Mouse (Mus musculus) hindbrain, embryonic 14.5 days (tissue): ENCODE measurements around the gene Mrps27. TPM values are rescaled to one million over a fixed set of nuclear protein-coding genes. Genes with fewer than 3 reads are reported as not detected.

Experiments
- ATAC-seq: fragments of 200-750 bp; cut with Nextera tagmentation; 2 replicates; pipeline ENCODE4 v1.8.0; 2017; ENCODE audit warnings: moderate number of reproducible peaks, mild to moderate bottlenecking, moderate TSS enrichment, moderate library complexity; ENCODE audit not compliant: low FRiP score
- DNase-seq: peaks from one replicate; pipeline ENCODE4 v3.0.0-alpha.2; 2015; ENCODE audit warnings: low spot score
- H3K27ac ChIP-seq: fragments of 300-500 bp; sonication (generic); 2 replicates; pipeline ENCODE4 v1.5.1; 2014; ENCODE audit warnings: mild to moderate bottlenecking, moderate library complexity
- H3K27me3 ChIP-seq: fragments of 300-500 bp; sonication (generic); 2 replicates; pipeline ENCODE4 v1.6.1; 2014; ENCODE audit warnings: mild to moderate bottlenecking, low read length, mixed read lengths; ENCODE audit not compliant: control insufficient read depth, insufficient read depth
- H3K36me3 ChIP-seq: fragments of 300-500 bp; sonication (generic); replicated peaks from 2 replicates; pipeline ENCODE4 v1.6.1; 2014; ENCODE audit not compliant: control insufficient read depth, insufficient read depth
- H3K4me1 ChIP-seq: fragments of 300-500 bp; sonication (generic); replicated peaks from 2 replicates; pipeline ENCODE4 v1.6.1; 2014; ENCODE audit warnings: antibody characterized with exemption, low read length, mixed read lengths; ENCODE audit not compliant: control insufficient read depth, insufficient read depth
- H3K4me2 ChIP-seq: fragments of 300-500 bp; sonication (generic); replicated peaks from 2 replicates; pipeline ENCODE4 v1.6.1; 2014; ENCODE audit warnings: mild to moderate bottlenecking, moderate library complexity
- H3K4me3 ChIP-seq: fragments of 300-500 bp; sonication (generic); replicated peaks from 2 replicates; pipeline ENCODE4 v1.5.1; 2014; ENCODE audit warnings: mild to moderate bottlenecking, low read length
- H3K9ac ChIP-seq: fragments of 300-500 bp; sonication (generic); 2 replicates; pipeline ENCODE4 v1.6.1; 2014
- H3K9me3 ChIP-seq: fragments of 300-500 bp; sonication (generic); 2 replicates; pipeline ENCODE4 v1.6.1; 2016; ENCODE audit warnings: low read length; ENCODE audit not compliant: control insufficient read depth
- WGBS: fragments of 180-500 bp; shearing (Covaris S2); extraction: QIAGEN DNeasy Blood & Tissue Kit; methylation state at CpG from one replicate; pipeline ENCODE4 v1.1.7; 2014; 5-methylcytosine and 5-hydroxymethylcytosine counted together
- polyA plus RNA-seq: library from polyadenylated mRNA; unstranded; fragments of >200 nt; fragmentation: Nextera tagmentation; extraction: Ambion mirVana; gene quantifications from 2 replicates; pipeline ENCODE4 v1.2.1, GENCODE M21; 2014

The Mrps27 gene
- polyA plus RNA-seq, 1 experiment from 2014 or later, result 40.0 TPM

DNA sequence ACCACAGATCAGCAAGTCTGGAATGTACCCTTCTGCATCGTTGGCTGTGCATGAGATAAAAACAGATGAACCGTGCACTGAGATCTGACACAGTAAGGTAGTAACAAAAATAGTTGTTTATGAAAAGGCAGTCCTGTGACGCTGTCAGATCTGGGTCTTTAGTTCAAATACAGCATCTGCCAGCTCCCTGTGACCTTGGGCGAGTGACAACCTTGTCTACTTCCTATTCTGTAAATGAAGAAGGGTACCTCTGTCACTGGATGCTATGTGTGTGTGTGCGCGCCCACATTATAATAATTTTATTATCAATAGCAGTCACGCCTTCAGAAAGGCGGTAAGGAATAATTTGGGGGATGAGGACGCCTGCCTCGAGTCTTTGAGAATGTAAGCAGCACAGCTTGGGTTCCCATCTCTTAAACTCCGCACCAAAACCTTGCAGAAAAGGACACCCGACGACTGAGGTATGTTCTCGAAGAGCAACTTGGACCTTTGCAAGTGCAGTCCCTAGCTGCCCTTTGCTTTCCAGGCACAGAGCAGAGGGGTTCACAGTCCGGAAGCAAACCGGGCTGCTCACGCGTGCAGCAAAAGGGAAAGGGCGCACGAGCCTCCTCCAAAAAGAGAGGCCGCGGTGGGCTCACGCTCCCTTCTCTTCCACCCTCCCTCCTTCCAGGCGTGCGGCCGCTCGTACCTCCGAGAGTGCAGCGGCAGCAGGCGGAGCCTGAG, 549 bp upstream of the Mrps27 start:
- peaks cover 15% of the 10 kb centered on the region for H3K4me1 ChIP-seq
- DNase-seq, result no peak
- peak overlapping the region; percentile 74 for H3K9ac ChIP-seq
- H3K27me3 ChIP-seq, result no peaks in the 10 kb centered on the region
- peak; percentile 84; the same call in 1 of the 2 replicates for ATAC-seq
- peak overlapping the region; percentile 67 for H3K4me2 ChIP-seq
- H3K4me3 ChIP-seq, result peak overlapping the region; percentile 62
- no peaks in the 10 kb centered on the region for H3K9me3 ChIP-seq
- peak overlapping the region; percentile 79 for H3K27ac ChIP-seq
- 3% methylated on average over 30 of the region's 30 CpGs for WGBS
- peaks cover 46% of the 10 kb centered on the region for H3K36me3 ChIP-seq

DNA sequence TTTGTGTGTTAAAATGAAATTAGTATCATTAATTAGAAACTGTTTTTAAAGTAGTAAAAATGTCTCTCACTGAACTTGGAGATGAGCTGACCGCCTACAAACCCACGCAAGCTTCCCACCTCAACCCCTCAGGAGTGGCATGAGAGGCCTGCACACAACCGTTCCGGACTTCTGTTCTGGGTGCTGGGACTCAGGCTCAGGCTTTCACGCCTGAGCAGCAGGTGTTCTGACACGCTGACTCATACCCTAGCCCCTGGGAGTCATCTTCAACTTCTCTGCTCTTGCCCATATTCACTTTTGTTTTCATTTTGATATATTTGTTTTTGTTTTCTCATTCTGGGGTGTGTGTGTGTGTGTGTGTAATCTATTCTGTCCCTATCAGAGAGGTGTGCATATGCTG, 5.4 kb downstream of the Mrps27 start:
- H3K9ac ChIP-seq, result no peak overlapping the region
- peaks cover 13% of the 10 kb centered on the region for H3K4me1 ChIP-seq
- peaks cover 19% of the 10 kb centered on the region for H3K36me3 ChIP-seq
- no peak overlapping the region for H3K4me2 ChIP-seq
- ATAC-seq (no peak), DNase-seq (no peak)
- H3K4me3 ChIP-seq, result no peak overlapping the region
- no peaks in the 10 kb centered on the region for H3K9me3 ChIP-seq
- WGBS, result 95% methylated on average over 6 of the region's 6 CpGs
- no peaks in the 10 kb centered on the region for H3K27me3 ChIP-seq
- no peak overlapping the region for H3K27ac ChIP-seq

DNA sequence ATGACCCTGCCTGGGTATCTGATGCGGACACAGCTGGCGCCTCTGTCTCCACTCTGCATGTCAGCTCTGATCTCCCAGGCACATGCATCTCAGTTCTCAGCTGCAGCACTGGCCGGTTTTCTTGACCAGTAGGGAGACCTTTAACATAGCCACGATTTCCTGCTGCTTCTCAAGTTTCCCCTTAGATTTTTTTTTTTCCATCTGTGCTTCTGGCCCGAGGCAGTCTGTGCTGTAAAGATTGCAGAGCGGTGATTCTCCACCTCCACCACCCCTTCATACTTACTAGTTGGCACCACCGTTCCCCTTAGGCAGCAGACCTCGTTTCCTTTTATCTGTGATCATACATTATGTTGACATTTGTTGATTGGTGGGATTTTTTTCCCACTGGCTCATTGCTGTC, 6.6 kb downstream of the Mrps27 start:
- DNase-seq (no peak), ATAC-seq (no peak)
- no peaks in the 10 kb centered on the region for H3K27me3 ChIP-seq
- H3K27ac ChIP-seq, result no peak overlapping the region
- no peak overlapping the region for H3K4me2 ChIP-seq
- 0 out of 2 replicates have a peak, but pooled peaks cover 6% of the 10 kb centered on the region for H3K4me1 ChIP-seq
- H3K9me3 ChIP-seq, result no peaks in the 10 kb centered on the region
- 81% methylated on average over 8 of the region's 8 CpGs for WGBS
- no peak overlapping the region for H3K4me3 ChIP-seq
- H3K36me3 ChIP-seq, result peaks cover 19% of the 10 kb centered on the region
- no peak overlapping the region for H3K9ac ChIP-seq

DNA sequence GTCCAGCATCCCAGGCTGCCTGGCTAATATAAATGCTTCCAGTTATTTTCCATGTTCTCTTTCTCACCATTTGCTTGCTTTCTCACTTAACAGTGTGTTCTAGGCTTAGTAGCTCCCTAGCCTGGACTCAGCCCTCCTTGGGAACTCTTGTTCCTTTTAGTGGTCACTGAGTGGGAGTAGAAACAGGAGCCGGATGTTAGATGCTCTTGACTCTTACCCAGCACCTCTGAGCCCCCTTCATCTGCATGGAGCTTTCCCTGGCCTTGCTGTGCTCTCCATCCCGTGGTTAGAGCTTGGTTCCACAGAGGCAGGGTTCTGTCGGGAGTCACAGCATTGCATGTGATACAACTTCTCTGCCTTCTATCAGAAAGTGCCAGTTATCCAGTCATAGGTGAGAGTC, 7.0 kb downstream of the Mrps27 start:
- Histone ChIP-seq H3K4me2 (no peak overlapping the region), H3K9ac (no peak overlapping the region), H3K4me1 (0 out of 2 replicates have a peak, but pooled peaks cover 6% of the 10 kb centered on the region), H3K4me3 (no peak overlapping the region), H3K27me3 (no peaks in the 10 kb centered on the region), H3K27ac (no peak overlapping the region), H3K9me3 (no peaks in the 10 kb centered on the region), H3K36me3 (peaks cover 19% of the 10 kb centered on the region)
- DNase-seq (no peak), ATAC-seq (no peak)
- 90% methylated on average over 3 of the region's 3 CpGs for WGBS

- 12% methylated on average over 28 of the region's 28 CpGs for WGBS
- H3K36me3 ChIP-seq, result peaks cover 19% of the 10 kb centered on the region
- peak; percentile 100 for ATAC-seq
These were observed 8.3 kb downstream of the Mrps27 start for GRCm38 (mm10) chr13:99352758-99353489.

DNA sequence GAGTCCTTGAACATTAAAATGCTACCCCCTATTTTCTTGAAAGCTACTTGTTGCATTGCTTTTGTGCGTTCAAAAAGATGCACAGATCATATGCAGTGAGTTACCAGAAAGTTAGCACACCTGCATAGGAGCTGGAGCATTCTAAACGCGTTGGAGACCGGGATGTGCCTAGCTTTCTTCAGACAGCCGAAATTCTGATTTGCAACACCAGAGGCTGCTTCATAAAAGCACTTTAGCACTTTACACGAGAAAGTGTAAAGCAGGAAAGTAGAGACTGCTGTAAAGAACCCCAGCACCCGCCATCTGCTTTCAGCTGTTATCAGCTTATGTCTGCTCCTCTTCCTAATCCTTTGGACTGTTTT, 8.9 kb downstream of the Mrps27 start:
- Histone ChIP-seq H3K4me3 (peak overlapping the region; percentile 35), H3K4me1 (0 out of 2 replicates have a peak, but pooled peaks cover 7% of the 10 kb centered on the region), H3K4me2 (peak overlapping the region; percentile 58), H3K36me3 (peaks cover 17% of the 10 kb centered on the region), H3K27me3 (no peaks in the 10 kb centered on the region), H3K9ac (peak overlapping the region; percentile 48; the same call in 1 of the 2 replicates), H3K27ac (peak overlapping the region; percentile 79), H3K9me3 (no peaks in the 10 kb centered on the region)
- DNase-seq, result no peak
- peak; percentile 41; the same call in 1 of the 2 replicates for ATAC-seq
- 10% methylated on average over 7 of the region's 7 CpGs for whole genome bisulfite sequencing

More at GRCm38 (mm10) chr13:99352758-99353489, 8.3 kb downstream of the Mrps27 start:
- Histone ChIP-seq H3K4me3 (peak overlapping the region; percentile 35), H3K4me2 (peak overlapping the region; percentile 58), H3K27me3 (no peaks in the 10 kb centered on the region), H3K9ac (peak overlapping the region; percentile 48; the same call in 1 of the 2 replicates), H3K4me1 (0 out of 2 replicates have a peak, but pooled peaks cover 6% of the 10 kb centered on the region), H3K9me3 (no peaks in the 10 kb centered on the region), H3K27ac (peak overlapping the region; percentile 79)
- DNase-seq, result peak; percentile 95

DNA sequence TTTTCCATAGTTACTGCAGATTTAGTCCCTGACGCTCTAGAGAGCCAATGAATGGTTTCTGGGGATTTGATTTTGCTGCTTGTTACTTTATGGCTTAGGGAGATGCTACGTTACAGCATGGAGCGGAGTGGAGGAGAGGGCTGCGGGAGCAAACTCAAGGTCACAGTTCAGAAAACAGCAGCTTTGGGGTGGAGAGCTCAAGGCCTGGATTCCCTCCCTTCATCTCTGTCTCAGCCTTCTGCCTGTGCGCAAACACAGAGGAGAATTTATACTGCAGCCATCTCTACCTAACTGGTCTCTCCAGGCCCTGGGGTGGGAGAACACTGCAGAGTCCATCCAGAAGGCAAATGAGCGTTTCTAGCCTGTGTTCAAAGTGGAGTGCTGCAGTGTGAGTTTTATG, 10.5 kb downstream of the Mrps27 start:
- Histone ChIP-seq H3K4me2 (no peak overlapping the region), H3K27me3 (no peaks in the 10 kb centered on the region), H3K27ac (no peak overlapping the region), H3K9me3 (no peaks in the 10 kb centered on the region), H3K36me3 (peaks cover 13% of the 10 kb centered on the region), H3K4me1 (peaks cover 15% of the 10 kb centered on the region; the same call in 1 of the 2 replicates), H3K9ac (no peak overlapping the region), H3K4me3 (no peak overlapping the region)
- 93% methylated on average over 6 of the region's 6 CpGs for WGBS
- DNase-seq, result no peak
- no peak for ATAC-seq

DNA sequence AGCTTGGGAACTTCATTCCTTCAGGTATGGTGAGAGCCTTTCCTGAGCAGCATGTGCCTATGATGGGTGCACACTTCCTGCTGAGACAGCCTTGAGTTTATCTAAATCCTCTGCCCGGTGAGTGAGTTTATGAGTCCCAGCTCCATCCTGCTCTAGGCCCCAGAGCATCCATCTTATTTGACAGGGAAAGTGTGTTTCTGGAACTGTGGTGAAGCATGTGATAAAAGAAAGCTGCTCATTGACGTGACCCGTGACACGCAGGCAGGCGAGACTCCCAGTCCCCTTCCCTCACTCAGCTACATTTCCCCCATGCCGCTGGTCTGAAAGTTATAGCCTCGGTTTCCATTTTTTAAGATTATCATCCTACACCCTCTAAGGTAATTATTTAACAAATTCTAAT, 11.3 kb downstream of the Mrps27 start:
- Histone ChIP-seq H3K27ac (no peak overlapping the region), H3K4me2 (no peak overlapping the region), H3K9me3 (no peaks in the 10 kb centered on the region), H3K9ac (no peak overlapping the region), H3K36me3 (peaks cover 10% of the 10 kb centered on the region), H3K27me3 (no peaks in the 10 kb centered on the region), H3K4me3 (no peak overlapping the region), H3K4me1 (peaks cover 15% of the 10 kb centered on the region; the same call in 1 of the 2 replicates)
- DNase-seq, result no peak
- WGBS, result 70% methylated on average over 7 of the region's 7 CpGs
- no peak for ATAC-seq
